Mouse (Mus musculus) midbrain, embryonic 16.5 days (tissue): Measurements from ENCODE around the gene Ikzf1. TPM values are rescaled to one million over a fixed set of nuclear protein-coding genes. Genes with fewer than 3 reads are reported as not detected.

Experiments
- ATAC-seq: fragments of 200-750 bp; cut with Nextera tagmentation; 2 replicates; pipeline ENCODE4 v1.8.0; 2017; ENCODE audit warnings: moderate TSS enrichment
- H3K27ac ChIP-seq: fragments of 300-500 bp; sonication (generic); 2 replicates; pipeline ENCODE4 v1.5.1; 2014; ENCODE audit warnings: mild to moderate bottlenecking, low read length, mixed read lengths
- H3K27me3 ChIP-seq: fragments of 300-500 bp; sonication (generic); 2 replicates; pipeline ENCODE4 v1.6.1; 2014; ENCODE audit warnings: low read depth, low read length, mixed read lengths; ENCODE audit not compliant: control insufficient read depth, insufficient read depth
- H3K36me3 ChIP-seq: fragments of 300-500 bp; sonication (generic); 2 replicates; pipeline ENCODE4 v1.6.1; 2014; ENCODE audit warnings: mild to moderate bottlenecking, low read length, moderate library complexity, mixed read lengths; ENCODE audit not compliant: control insufficient read depth, insufficient read depth
- H3K4me1 ChIP-seq: fragments of 300-500 bp; sonication (generic); 2 replicates; pipeline ENCODE4 v1.6.1; 2014; ENCODE audit warnings: mild to moderate bottlenecking, low read length, mixed read lengths; ENCODE audit not compliant: control insufficient read depth, insufficient read depth
- H3K4me2 ChIP-seq: fragments of 300-500 bp; sonication (generic); 2 replicates; pipeline ENCODE4 v1.6.1; 2014; ENCODE audit warnings: mild to moderate bottlenecking, low read length, mixed read lengths
- H3K4me3 ChIP-seq: fragments of 300-500 bp; sonication (generic); 2 replicates; pipeline ENCODE4 v1.5.1; 2014; ENCODE audit warnings: low read depth, mild to moderate bottlenecking, low read length, moderate library complexity, mixed read lengths
- H3K9ac ChIP-seq: fragments of 300-500 bp; sonication (generic); 2 replicates; pipeline ENCODE4 v1.6.1; 2014; ENCODE audit warnings: low read depth, low read length, mixed read lengths
- H3K9me3 ChIP-seq: fragments of 300-500 bp; sonication (generic); replicated peaks from 2 replicates; pipeline ENCODE4 v1.6.1; 2014; ENCODE audit warnings: mild to moderate bottlenecking, low read length, mixed read lengths; ENCODE audit not compliant: control insufficient read depth, poor library complexity, severe bottlenecking
- WGBS: fragments of 180-500 bp; shearing (Covaris S2); extraction: QIAGEN DNeasy Blood & Tissue Kit; methylation state at CpG from one replicate; pipeline ENCODE4 v1.1.7; 2014; 5-methylcytosine and 5-hydroxymethylcytosine counted together
- polyA plus RNA-seq: library from polyadenylated mRNA; unstranded; fragments of >200 nt; fragmentation: Nextera tagmentation; extraction: Ambion mirVana; gene quantifications from 2 replicates; pipeline ENCODE4 v1.2.1, GENCODE M21; 2015

The Ikzf1 gene
- 1.3 and 1.4 TPM in 2 replicates for polyA plus RNA-seq

GRCm38 (mm10) chr11:11684930-11685852, at the start of gene Ikzf1:
Ikzf1 (plus strand) TSS chr11:11685003.
- Histone ChIP-seq H3K9me3 (no peaks in the 10 kb centered on the region), H3K36me3 (no peaks in the 10 kb centered on the region), H3K4me2 (peak within 1 kb of the TSS; percentile 67), H3K4me3 (peak within 1 kb of the TSS; percentile 66), H3K9ac (peak within 1 kb of the TSS; percentile 5), H3K27me3 (peaks cover 35% of the 10 kb centered on the region), H3K4me1 (peaks cover 12% of the 10 kb centered on the region), H3K27ac (no peak within 1 kb of the TSS)
- WGBS = 1% methylated on average over 79 of the region's 100 CpGs
- ATAC-seq = peak; percentile 77

- H3K27me3 ChIP-seq = no peaks in the 10 kb centered on the region
- no peaks in the 10 kb centered on the region for H3K9me3 ChIP-seq
- no peaks in the 10 kb centered on the region for H3K36me3 ChIP-seq
- no peak overlapping the region for H3K9ac ChIP-seq
- ATAC-seq = no peak
- H3K4me1 ChIP-seq = no peaks in the 10 kb centered on the region
- no peak overlapping the region for H3K4me3 ChIP-seq
- no peak overlapping the region for H3K4me2 ChIP-seq
- no peak overlapping the region for H3K27ac ChIP-seq
Observed at GRCm38 (mm10) chr11:11644303-11644702, 40.5 kb upstream of the Ikzf1 start.

GRCm38 (mm10) chr11:11656388-11656787, 28.4 kb upstream of the Ikzf1 start:
- Histone ChIP-seq H3K27ac (no peak overlapping the region), H3K4me1 (no peaks in the 10 kb centered on the region), H3K4me3 (no peak overlapping the region), H3K9ac (no peak overlapping the region), H3K9me3 (no peaks in the 10 kb centered on the region), H3K4me2 (no peak overlapping the region), H3K27me3 (no peaks in the 10 kb centered on the region), H3K36me3 (no peaks in the 10 kb centered on the region)
- no peak for ATAC-seq
- WGBS = 83% methylated on average over 3 of the region's 3 CpGs

GRCm38 (mm10) chr11:11656995-11657530, 27.7 kb upstream of the Ikzf1 start:
- H3K9me3 ChIP-seq = no peaks in the 10 kb centered on the region
- no peak overlapping the region for H3K4me3 ChIP-seq
- H3K4me2 ChIP-seq = no peak overlapping the region
- no peak overlapping the region for H3K27ac ChIP-seq
- H3K27me3 ChIP-seq = no peaks in the 10 kb centered on the region
- no peak for ATAC-seq
- H3K36me3 ChIP-seq = no peaks in the 10 kb centered on the region
- H3K4me1 ChIP-seq = no peaks in the 10 kb centered on the region
- WGBS = 77% methylated on average over 5 of the region's 5 CpGs
- H3K9ac ChIP-seq = no peak overlapping the region

GRCm38 (mm10) chr11:11657634-11658033, 27.2 kb upstream of the Ikzf1 start:
- Histone ChIP-seq H3K9me3 (no peaks in the 10 kb centered on the region), H3K27me3 (no peaks in the 10 kb centered on the region), H3K9ac (no peak overlapping the region), H3K4me3 (no peak overlapping the region), H3K36me3 (no peaks in the 10 kb centered on the region), H3K4me1 (no peaks in the 10 kb centered on the region), H3K27ac (no peak overlapping the region), H3K4me2 (no peak overlapping the region)
- 96% methylated on average over 4 of the region's 4 CpGs for WGBS
- ATAC-seq = no peak

- no peaks in the 10 kb centered on the region for H3K27me3 ChIP-seq
- H3K9ac ChIP-seq = no peak overlapping the region
- no peak overlapping the region for H3K4me3 ChIP-seq
- H3K36me3 ChIP-seq = no peaks in the 10 kb centered on the region
- WGBS = 86% methylated on average over 4 of the region's 4 CpGs
- H3K4me2 ChIP-seq = no peak overlapping the region
- H3K4me1 ChIP-seq = no peaks in the 10 kb centered on the region
- H3K9me3 ChIP-seq = no peaks in the 10 kb centered on the region
- no peak for ATAC-seq
- H3K27ac ChIP-seq = no peak overlapping the region
Observed at GRCm38 (mm10) chr11:11658834-11659233, 26.0 kb upstream of the Ikzf1 start.

GRCm38 (mm10) chr11:11660651-11661050, 24.2 kb upstream of the Ikzf1 start:
- no peaks in the 10 kb centered on the region for H3K36me3 ChIP-seq
- no peak overlapping the region for H3K4me3 ChIP-seq
- ATAC-seq = no peak
- no peak overlapping the region for H3K4me2 ChIP-seq
- 95% methylated on average over 4 of the region's 4 CpGs for WGBS
- no peaks in the 10 kb centered on the region for H3K27me3 ChIP-seq
- no peaks in the 10 kb centered on the region for H3K4me1 ChIP-seq
- H3K9me3 ChIP-seq = no peaks in the 10 kb centered on the region
- H3K9ac ChIP-seq = no peak overlapping the region
- no peak overlapping the region for H3K27ac ChIP-seq

- no peaks in the 10 kb centered on the region for H3K4me1 ChIP-seq
- no peak overlapping the region for H3K4me2 ChIP-seq
- no peak overlapping the region for H3K27ac ChIP-seq
- H3K9me3 ChIP-seq = 0 out of 2 replicates have a peak, but pooled peaks cover 3% of the 10 kb centered on the region
- 96% methylated on average over 4 of the region's 4 CpGs for WGBS
- H3K36me3 ChIP-seq = no peaks in the 10 kb centered on the region
- no peak overlapping the region for H3K4me3 ChIP-seq
- no peak overlapping the region for H3K9ac ChIP-seq
- no peak for ATAC-seq
- H3K27me3 ChIP-seq = no peaks in the 10 kb centered on the region
Observed at GRCm38 (mm10) chr11:11667254-11667921, 17.4 kb upstream of the Ikzf1 start.

- H3K4me2 ChIP-seq = no peak overlapping the region
- H3K4me1 ChIP-seq = no peaks in the 10 kb centered on the region
- H3K9me3 ChIP-seq = 0 out of 2 replicates have a peak, but pooled peaks cover 3% of the 10 kb centered on the region
- no peak overlapping the region for H3K9ac ChIP-seq
- 97% methylated on average over 3 of the region's 3 CpGs for WGBS
- no peak overlapping the region for H3K4me3 ChIP-seq
- no peaks in the 10 kb centered on the region for H3K27me3 ChIP-seq
- no peaks in the 10 kb centered on the region for H3K36me3 ChIP-seq
- H3K27ac ChIP-seq = no peak overlapping the region
- no peak for ATAC-seq
Observed at GRCm38 (mm10) chr11:11667922-11668290, 16.9 kb upstream of the Ikzf1 start.
